Mouse (Mus musculus) erythroblast, adult 5-6 weeks (primary cell): ENCODE measurements around the gene Abhd14a. TPM values are rescaled to one million over a fixed set of nuclear protein-coding genes. Genes with fewer than 3 reads are reported as not detected.
A peak's percentile ranks its signal among the peaks of the same experiment; 100 is the strongest.

Experiments
- ATAC-seq: replicated peaks from 2 replicates; pipeline ENCODE4 v1.8.0; 2016; ENCODE audit warnings: moderate number of reproducible peaks, mild to moderate bottlenecking, moderate TSS enrichment, inconsistent platforms; ENCODE audit not compliant: poor library complexity, low FRiP score, severe bottlenecking
- total RNA-seq, 2 experiments: library from RNA; stranded (forward) in 1 of 2; stranded (reverse) in 1 of 2; fragments of 150-400 nt in 1 of 2; fragments of 200-764, 138-1000 nt in 1 of 2; gene quantifications; 2 replicates each; pipeline versions ENCODE4 v1.2.3 to v1.2.4; 2015 to 2017; ENCODE audit warnings: low replicate concordance in 2 of 2

The Abhd14a gene
- total RNA-seq, 2 experiments from 2014 or later, result 0.77 to 3.2 TPM

- ATAC-seq, result no peak
Measured at GRCm38 (mm10) chr9:106417841-106418625, 29.4 kb downstream of the Abhd14a start.

GRCm38 (mm10) chr9:106416826-106417225 lies 30.7 kb downstream of the Abhd14a start:
- no peak for ATAC-seq

GRCm38 (mm10) chr9:106413606-106414005 lies 33.9 kb downstream of the Abhd14a start:
- no peak for ATAC-seq

GRCm38 (mm10) chr9:106412210-106412609 lies 35.3 kb downstream of the Abhd14a start:
- no peak for ATAC-seq

- ATAC-seq, result peak; percentile 64
Measured at GRCm38 (mm10) chr9:106411729-106412128, 35.7 kb downstream of the Abhd14a start.

- peak; percentile 78 for ATAC-seq
Measured at GRCm38 (mm10) chr9:106411091-106411594, 36.3 kb downstream of the Abhd14a start.

GRCm38 (mm10) chr9:106410086-106410650 lies 37.3 kb downstream of the Abhd14a start:
- ATAC-seq, result no peak

- no peak for ATAC-seq
Measured at GRCm38 (mm10) chr9:106409096-106409495, 38.4 kb downstream of the Abhd14a start.

- ATAC-seq, result no peak
Measured at GRCm38 (mm10) chr9:106406443-106407078, 40.9 kb downstream of the Abhd14a start.

- no peak for ATAC-seq
Measured at GRCm38 (mm10) chr9:106405275-106405674, 42.2 kb downstream of the Abhd14a start.

GRCm38 (mm10) chr9:106402607-106403375 lies 44.7 kb downstream of the Abhd14a start:
- ATAC-seq, result no peak

- ATAC-seq, result peak; percentile 64
Measured at GRCm38 (mm10) chr9:106402149-106402548, 45.3 kb downstream of the Abhd14a start.

- no peak for ATAC-seq
Measured at GRCm38 (mm10) chr9:106399808-106400207, 47.7 kb downstream of the Abhd14a start.

- ATAC-seq, result peak; percentile 84
Measured at GRCm38 (mm10) chr9:106398667-106399311, 48.7 kb downstream of the Abhd14a start.

- ATAC-seq, result peak; percentile 39
Measured at GRCm38 (mm10) chr9:106397733-106398132, 49.7 kb downstream of the Abhd14a start.

- no peak for ATAC-seq
Measured at GRCm38 (mm10) chr9:106394649-106395602, 52.6 kb downstream of the Abhd14a start.

GRCm38 (mm10) chr9:106393548-106393947 lies 53.9 kb downstream of the Abhd14a start:
- no peak for ATAC-seq

GRCm38 (mm10) chr9:106392828-106393527 lies 54.5 kb downstream of the Abhd14a start:
- no peak for ATAC-seq
